Mouse (Mus musculus) stomach, postnatal 0 days (tissue): ENCODE measurements around the gene Olfr1032. TPM values are rescaled to one million over a fixed set of nuclear protein-coding genes. Genes with fewer than 3 reads are reported as not detected.
"Not testable (repeated sequence)": the region's sequence is repeated elsewhere in the genome, so short reads cannot be mapped to it uniquely, and the experiment has no call there.

Source experiments
- ATAC-seq: fragments of 200-750 bp; cut with Nextera tagmentation; 2 replicates; pipeline ENCODE4 v1.8.0; 2017; ENCODE audit not compliant: low FRiP score, low TSS enrichment
- DNase-seq: peaks from one replicate; pipeline ENCODE4 v3.0.0-alpha.2; 2016; ENCODE audit warnings: low spot score
- H3K27ac ChIP-seq: fragments of 300-500 bp; sonication (generic); replicated peaks from 2 replicates; pipeline ENCODE4 v1.5.1; 2014; ENCODE audit warnings: mild to moderate bottlenecking, control low read depth
- H3K27me3 ChIP-seq: fragments of 300-500 bp; sonication (generic); 2 replicates; pipeline ENCODE4 v1.6.1; 2014; ENCODE audit warnings: low read length; ENCODE audit not compliant: control insufficient read depth, insufficient read depth
- H3K36me3 ChIP-seq: fragments of 300-500 bp; sonication (generic); 2 replicates; pipeline ENCODE4 v1.6.1; 2014; ENCODE audit warnings: low read length, mixed read lengths; ENCODE audit not compliant: control insufficient read depth, insufficient read depth
- H3K4me1 ChIP-seq: fragments of 300-500 bp; sonication (generic); replicated peaks from 2 replicates; pipeline ENCODE4 v1.6.1; 2014; ENCODE audit warnings: antibody characterized with exemption; ENCODE audit not compliant: control insufficient read depth, insufficient read depth
- H3K4me2 ChIP-seq: fragments of 300-500 bp; sonication (generic); replicated peaks from 2 replicates; pipeline ENCODE4 v1.6.1; 2014; ENCODE audit warnings: low read depth, mild to moderate bottlenecking, control low read depth, moderate library complexity
- H3K4me3 ChIP-seq: fragments of 300-500 bp; sonication (generic); 2 replicates; pipeline ENCODE4 v1.5.1; 2014; ENCODE audit warnings: low read depth, low read length, control low read depth
- H3K9ac ChIP-seq: fragments of 300-500 bp; sonication (generic); 2 replicates; pipeline ENCODE4 v1.6.1; 2014; ENCODE audit warnings: mild to moderate bottlenecking, low read length, control low read depth, mixed read lengths
- H3K9me3 ChIP-seq: fragments of 300-500 bp; sonication (generic); 2 replicates; pipeline ENCODE4 v1.6.1; 2016; ENCODE audit warnings: low read length; ENCODE audit not compliant: control insufficient read depth
- CTCF ChIP-seq: IDR thresholded peaks from 2 replicates; pipeline ENCODE4 v1.5.1; 2016; ENCODE audit warnings: antibody characterized with exemption, low read depth, mild to moderate bottlenecking, moderate library complexity
- EP300 ChIP-seq: optimal IDR thresholded peaks from 2 replicates; pipeline ENCODE3; 2016; ENCODE audit warnings: antibody characterized with exemption
- WGBS: fragments of 180-500 bp; shearing (Covaris S2); extraction: QIAGEN DNeasy Blood & Tissue Kit; methylation state at CpG from one replicate; pipeline ENCODE4 v1.1.7; 2014; 5-methylcytosine and 5-hydroxymethylcytosine counted together
- polyA plus RNA-seq: library from polyadenylated mRNA; unstranded; fragments of >200 nt; fragmentation: Nextera tagmentation; extraction: Ambion mirVana; gene quantifications from 2 replicates; pipeline ENCODE4 v1.2.1, GENCODE M21; 2015

Olfr1032 gene
- polyA plus RNA-seq, result not detected in 2 replicates

DNA sequence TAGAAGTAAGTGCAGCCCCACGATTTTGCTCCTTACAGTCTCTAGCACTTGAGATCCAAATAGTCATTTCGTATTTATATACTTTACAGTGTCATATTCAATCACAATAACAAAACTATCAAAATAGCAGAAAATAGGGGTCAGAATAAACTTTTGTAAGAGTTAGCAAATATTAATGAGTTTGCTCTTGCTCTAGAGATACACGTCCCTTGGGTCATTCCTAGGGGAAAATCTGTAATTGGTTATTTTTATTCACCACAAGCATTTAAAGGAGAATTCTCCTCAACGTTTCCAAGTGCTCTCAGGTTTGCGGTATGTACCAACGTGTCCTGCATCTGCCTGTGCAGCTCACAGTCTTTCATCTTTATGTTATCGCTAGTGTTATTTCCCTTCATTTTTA lies at the start of gene Olfr1032:
Olfr1032 (plus strand) TSS at position 301 of the 400 bp plus-strand sequence.
- DNase-seq (no peak), ATAC-seq (no peak)
- Histone ChIP-seq H3K36me3 (no peaks in the 10 kb centered on the region), H3K9ac (no peak within 1 kb of the TSS), H3K4me1 (no peaks in the 10 kb centered on the region), H3K4me2 (no peak within 1 kb of the TSS), H3K27me3 (no peaks in the 10 kb centered on the region), H3K27ac (no peak within 1 kb of the TSS), H3K4me3 (no peak within 1 kb of the TSS), H3K9me3 (no peaks in the 10 kb centered on the region)
- TF ChIP-seq EP300 (no peak), CTCF (no peak)
- 80% methylated on average over 7 of the region's 7 CpGs for WGBS

DNA sequence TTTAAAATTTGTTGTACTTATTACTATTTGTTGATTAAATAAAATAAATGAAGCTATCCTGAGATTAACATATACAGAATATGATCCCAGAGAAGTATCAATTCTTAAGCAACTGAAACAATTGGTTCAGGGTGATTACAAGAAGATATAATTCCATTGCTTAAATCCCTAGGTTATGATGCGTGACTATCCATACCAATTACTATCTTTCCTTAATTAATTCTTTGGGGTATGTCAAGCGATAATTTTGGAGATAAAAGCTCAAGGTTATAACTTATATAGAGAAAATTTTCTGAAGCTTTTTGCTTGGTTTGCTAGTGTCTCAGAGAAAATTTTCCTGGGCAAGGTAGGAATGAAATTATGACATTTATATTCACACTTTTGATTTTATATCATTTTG lies 31.7 kb upstream of the Olfr1032 start, which contains the start of gene Olfr1029:
Olfr1029 (plus strand) TSS at position 301 of the 400 bp plus-strand sequence.
- Histone ChIP-seq H3K9me3 (no peaks in the 10 kb centered on the region), H3K27ac (no peak within 1 kb of the TSS), H3K4me1 (no peaks in the 10 kb centered on the region), H3K9ac (no peak within 1 kb of the TSS), H3K36me3 (no peaks in the 10 kb centered on the region), H3K4me2 (no peak within 1 kb of the TSS), H3K27me3 (no peaks in the 10 kb centered on the region), H3K4me3 (no peak within 1 kb of the TSS)
- WGBS, result 81% methylated on average over 2 of the region's 2 CpGs
- TF ChIP-seq CTCF (no peak), EP300 (no peak)
- ATAC-seq, result no peak
- DNase-seq, result no peak

DNA sequence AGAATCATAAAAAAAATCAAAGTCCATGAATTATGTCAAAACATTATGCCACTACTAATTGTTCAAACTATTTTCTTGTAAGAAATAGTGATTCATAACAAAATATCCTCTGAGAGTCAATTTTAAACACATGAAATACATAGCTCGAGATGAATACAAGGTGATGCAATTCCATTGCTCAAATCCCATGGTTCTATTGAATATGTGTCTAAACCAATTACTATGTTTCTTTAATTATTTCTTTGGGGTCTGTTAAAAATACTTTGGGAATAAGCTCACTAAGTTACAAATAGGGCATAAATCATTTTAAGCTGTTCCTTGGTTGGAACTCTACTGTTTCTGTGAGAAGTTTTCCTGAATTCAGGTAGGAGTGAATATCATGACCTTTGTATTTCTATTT lies 26.4 kb upstream of the Olfr1032 start, which contains the start of gene Olfr1030:
Olfr1030 (plus strand) TSS at position 301 of the 400 bp plus-strand sequence.
- Histone ChIP-seq H3K9me3 (no peaks in the 10 kb centered on the region), H3K4me3 (no peak within 1 kb of the TSS), H3K36me3 (no peaks in the 10 kb centered on the region), H3K9ac (no peak within 1 kb of the TSS), H3K27me3 (no peaks in the 10 kb centered on the region), H3K4me1 (no peaks in the 10 kb centered on the region), H3K27ac (no peak within 1 kb of the TSS), H3K4me2 (no peak within 1 kb of the TSS)
- ATAC-seq, result no peak
- WGBS, result 66% methylated on average over 1 of the region's 1 CpGs
- TF ChIP-seq EP300 (no peak), CTCF (no peak)
- DNase-seq, result no peak

DNA sequence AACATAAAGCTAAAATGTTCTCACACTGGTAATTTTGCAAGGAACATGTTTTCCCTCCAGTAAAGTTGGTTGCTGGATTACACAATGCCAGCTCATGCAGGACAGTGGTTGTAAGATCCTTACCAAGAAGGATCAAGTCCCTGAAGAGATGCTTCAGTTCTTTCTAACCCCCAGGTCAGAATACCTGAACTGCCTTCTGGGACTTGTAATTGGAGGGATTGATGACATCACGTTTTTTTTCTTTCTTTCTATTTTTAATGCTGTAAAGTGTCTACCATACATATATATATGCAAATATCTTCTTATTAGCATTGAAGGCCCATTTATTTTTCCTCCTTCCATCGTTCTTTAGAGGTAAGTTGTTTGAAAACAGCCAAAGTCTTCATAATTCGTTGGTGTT lies 15.3 kb upstream of the Olfr1032 start, which contains the start of gene Olfr1031:
Olfr1031 (plus strand) TSS at position 301 of the 400 bp plus-strand sequence.
- H3K4me3 ChIP-seq, result no peak within 1 kb of the TSS
- 58% methylated on average over 3 of the region's 3 CpGs for WGBS

DNA sequence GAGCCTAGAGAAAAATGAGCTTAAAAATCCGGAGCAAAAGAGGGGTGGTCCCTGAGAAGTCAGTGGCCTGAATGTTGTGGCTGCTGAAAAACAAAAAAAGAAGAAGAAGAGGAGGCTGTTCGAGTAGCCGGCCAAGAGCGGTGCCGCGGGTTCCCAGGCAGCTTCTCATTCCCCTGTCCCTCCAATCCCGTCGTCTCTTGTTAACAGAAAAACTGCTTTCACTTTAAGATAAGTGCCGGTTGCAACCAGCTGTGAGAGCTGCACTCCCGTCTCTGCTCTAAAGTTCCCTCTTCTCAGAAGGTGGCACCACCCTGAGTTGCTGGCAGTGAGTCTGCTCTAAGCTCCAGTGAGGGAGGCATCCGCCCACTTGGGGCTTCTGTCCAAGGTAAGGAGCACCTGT lies 15.1 kb downstream of the Olfr1032 start, which contains the start of gene Olfr1033:
Olfr1033 (plus strand) TSS at position 228 of the 400 bp plus-strand sequence.
- not testable (repeated sequence) for ATAC-seq

More for the DNA sequence above, 15.3 kb upstream of the Olfr1032 start, which contains the start of gene Olfr1031:
- H3K9ac ChIP-seq, result no peak within 1 kb of the TSS
- ATAC-seq (no peak), DNase-seq (no peak)
- H3K4me1 ChIP-seq, result no peaks in the 10 kb centered on the region
- TF ChIP-seq EP300 (no peak), CTCF (no peak)
- no peak within 1 kb of the TSS for H3K4me2 ChIP-seq
- no peak within 1 kb of the TSS for H3K27ac ChIP-seq
- no peaks in the 10 kb centered on the region for H3K36me3 ChIP-seq
- no peaks in the 10 kb centered on the region for H3K27me3 ChIP-seq
- H3K9me3 ChIP-seq, result no peaks in the 10 kb centered on the region

DNA sequence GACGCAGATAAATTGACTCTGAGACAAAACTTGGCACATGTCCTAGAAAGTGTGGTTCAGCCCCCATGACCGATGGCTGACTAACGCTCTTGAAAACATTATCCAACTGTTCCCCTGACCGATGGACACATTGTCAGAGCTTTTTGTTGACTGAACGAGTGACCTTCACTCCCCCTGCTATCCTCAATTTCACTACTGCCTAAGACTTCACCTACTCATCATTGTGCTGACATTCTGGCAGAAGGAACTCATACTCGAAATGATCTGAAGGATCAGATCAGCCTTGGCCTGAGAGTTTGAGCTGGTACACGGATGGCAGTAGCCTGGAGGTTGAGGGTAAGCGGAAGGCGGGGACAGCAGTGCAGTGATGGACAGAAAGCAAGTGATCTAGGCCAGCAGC lies 16.2 kb downstream of the Olfr1032 start:
- H3K9ac ChIP-seq, H3K4me2 ChIP-seq, H3K4me3 ChIP-seq, H3K9me3 ChIP-seq, DNase-seq, H3K27ac ChIP-seq, H3K27me3 ChIP-seq, H3K4me1 ChIP-seq, H3K36me3 ChIP-seq, ATAC-seq: not testable (repeated sequence)
- WGBS, result 42% methylated on average over 3 of the region's 9 CpGs

More for the DNA sequence above, 15.1 kb downstream of the Olfr1032 start, which contains the start of gene Olfr1033:
- WGBS, result 0% methylated on average over 10 of the region's 11 CpGs
- peak; percentile 28 for DNase-seq
- not testable (repeated sequence) for H3K9ac ChIP-seq, H3K36me3 ChIP-seq, H3K9me3 ChIP-seq, H3K27ac ChIP-seq, H3K4me1 ChIP-seq, H3K27me3 ChIP-seq
- H3K4me3 ChIP-seq, result peak within 1 kb of the TSS; percentile 32
- H3K4me2 ChIP-seq, result peak within 1 kb of the TSS; percentile 39
